ENCODE assay signal across 13 mouse cellular contexts in the genomic region with DNA sequence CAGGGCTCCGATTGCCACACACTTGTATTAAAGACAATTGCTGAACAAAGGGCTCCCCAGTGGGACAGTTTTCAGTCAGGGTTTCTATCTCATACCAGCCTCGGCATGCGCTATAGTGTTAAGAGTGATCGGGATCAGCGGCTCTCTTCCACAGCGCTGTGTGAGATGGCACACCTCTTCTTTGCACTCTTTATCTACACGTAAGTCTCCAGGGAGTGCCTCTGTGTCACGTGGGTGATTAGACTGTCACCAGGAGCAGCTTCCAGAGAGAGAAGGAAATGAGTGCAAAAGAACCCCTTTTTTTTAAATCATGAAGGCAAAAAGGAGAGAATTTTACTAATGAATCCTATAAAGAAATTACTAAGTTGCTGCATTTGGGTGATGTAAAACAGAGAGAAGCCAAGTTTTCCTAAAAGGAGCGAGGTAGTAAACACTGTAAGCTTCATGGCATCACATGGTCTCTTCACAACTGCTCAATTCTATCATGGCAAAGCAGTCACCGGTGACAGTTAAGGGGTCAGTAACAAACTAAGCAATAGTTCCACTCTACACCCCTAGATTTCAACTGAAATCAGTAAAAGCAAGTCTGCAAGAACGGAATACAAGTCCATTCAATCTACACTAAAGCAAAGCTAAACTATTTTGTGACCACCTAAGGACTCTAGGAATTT. TPM values are rescaled to one million over a fixed set of nuclear protein-coding genes. Genes with fewer than 3 reads are reported as not detected.
A peak's percentile ranks its signal among the peaks of the same experiment; 100 is the strongest.
DNase-seq lines count a peak whose midpoint lies in the region; ATAC-seq and TF ChIP-seq lines count a peak whose summit lies in the region.
"Had no signal": no experiment of that assay in that cellular context is flagged by ENCODE, and none has a peak within 500 bp of the region (broad histone marks: within the 10 kb centered on the region; RNA-seq: fewer than 3 reads in every experiment).

No protein-coding gene starts in this region.

- H3K36me3 ChIP-seq in heart, embryonic 16.5 days (ENCODE audit: control insufficient read depth, insufficient read depth) = no peaks in the 10 kb centered on the region
- no peaks in the 10 kb centered on the region for H3K36me3 ChIP-seq in liver, embryonic 16.5 days (ENCODE audit: control insufficient read depth, insufficient read depth)
- H3K36me3 ChIP-seq: forebrain, embryonic 10.5 days; hindbrain, embryonic 10.5 days had no signal

- H3K27ac ChIP-seq in heart, embryonic 16.5 days (ENCODE audit: low read length) = peak overlapping the region; percentile 23; the same call in 1 of the 2 replicates
- H3K27ac ChIP-seq in liver, embryonic 16.5 days (ENCODE audit: low read length) = peak overlapping the region; percentile 48; the same call in 1 of the 2 replicates
- H3K27ac ChIP-seq: forebrain, embryonic 10.5 days; hindbrain, embryonic 10.5 days had no signal

- no peak for ATAC-seq in heart, embryonic 16.5 days (replicated peaks; ENCODE audit: extremely low read depth, insufficient read depth, low FRiP score)
- peak; percentile 76 for ATAC-seq in erythroblast, adult 5-6 weeks (replicated peaks; ENCODE audit: low FRiP score, poor library complexity, severe bottlenecking)
- peak; percentile 98 for ATAC-seq in liver, embryonic 16.5 days (ENCODE audit: low read depth)

- TF ChIP-seq CTCF in brain, embryonic 14.5 days (IDR thresholded peaks at IDR 0.05; ENCODE audit: borderline replicate concordance, extremely low read depth, insufficient read depth, insufficient read length) = no peak

- TF ChIP-seq POLR2A in brain, embryonic 14.5 days (IDR thresholded peaks at IDR 0.05; ENCODE audit: borderline replicate concordance, extremely low read depth, insufficient read depth, insufficient read length, poor library complexity, severe bottlenecking) = no peak

- WGBS in heart, embryonic 16.5 days = 47% methylated on average over 11 of the region's 11 CpGs
- 38% methylated on average over 11 of the region's 11 CpGs for WGBS in liver, embryonic 16.5 days (ENCODE audit: insufficient replicate concordance)

- H3K4me2 ChIP-seq in heart, embryonic 16.5 days (ENCODE audit: low read depth, low read length) = peak overlapping the region; percentile 34; the same call in 1 of the 2 replicates
- peak overlapping the region; percentile 31 for H3K4me2 ChIP-seq in liver, embryonic 16.5 days (ENCODE audit: low read depth, low read length)

- H3K27me3 ChIP-seq in heart, embryonic 16.5 days (ENCODE audit: control insufficient read depth, insufficient read depth, low read length) = no peaks in the 10 kb centered on the region
- no peaks in the 10 kb centered on the region for H3K27me3 ChIP-seq in liver, embryonic 16.5 days (ENCODE audit: control insufficient read depth, insufficient read depth, low read depth, low read length)

- H3K4me1 ChIP-seq in heart, embryonic 16.5 days (ENCODE audit: control insufficient read depth, insufficient read depth, low read length) = peaks cover 29% of the 10 kb centered on the region
- peaks cover 19% of the 10 kb centered on the region for H3K4me1 ChIP-seq in liver, embryonic 16.5 days (ENCODE audit: control insufficient read depth, low read depth, low read length)

- H3K4me3 ChIP-seq in heart, embryonic 16.5 days (ENCODE audit: low read length) = no peak overlapping the region
- no peak overlapping the region for H3K4me3 ChIP-seq in liver, embryonic 16.5 days (ENCODE audit: low read depth, low read length)
- H3K4me3 ChIP-seq: forebrain, embryonic 10.5 days; hindbrain, embryonic 10.5 days had no signal

- no peak for DNase-seq in heart, adult 9 months (ENCODE audit: low spot score in 2 of 2)
- DNase-seq in brain, embryonic 14.5 days (ENCODE audit: low read depth) = peak; percentile 35
- DNase-seq in spleen, postnatal 36 days (ENCODE audit: low spot score in 2 of 2) = no peak
- DNase-seq in right cerebral cortex, postnatal 10 days (ENCODE audit: low spot score in 2 of 2) = no peak
- DNase-seq in kidney, adult 11 months = no peak
- DNase-seq: cerebellum, adult 2 months; embryo, embryonic 11 days; kidney, adult 2 months had no signal

- H3K9ac ChIP-seq in heart, embryonic 16.5 days (ENCODE audit: low read length) = no peak overlapping the region
- H3K9ac ChIP-seq in liver, embryonic 16.5 days (ENCODE audit: low read depth, low read length) = no peak overlapping the region

- no peaks in the 10 kb centered on the region for H3K9me3 ChIP-seq in heart, embryonic 16.5 days (replicated peaks; ENCODE audit: control insufficient read depth, low read length)
- no peaks in the 10 kb centered on the region for H3K9me3 ChIP-seq in liver, embryonic 16.5 days (replicated peaks; ENCODE audit: control insufficient read depth, low read length)
- H3K9me3 ChIP-seq: forebrain, embryonic 10.5 days; hindbrain, embryonic 10.5 days had no signal

RNA-seq across cellular contexts. Expression of gene Nek7, which starts 40.0 kb away (rescaled TPM):
- polyA plus RNA-seq in heart, embryonic 16.5 days (2015; fragmentation: Nextera tagmentation; extraction: Ambion mirVana) = 43.7 and 47.8 TPM in 2 replicates
- 7.2 and 8.5 TPM in 2 replicates for polyA plus RNA-seq in brain, embryonic 14.5 days (2012; rRNA removed)
- 31.1 and 31.3 TPM in 2 replicates for total RNA-seq in erythroblast, adult 5-6 weeks (2015; ENCODE audit: low replicate concordance)
- 35.2 and 47.1 TPM in 2 replicates for total RNA-seq in erythroblast, adult 5-6 weeks (2017; ENCODE audit: low replicate concordance)
- polyA plus RNA-seq in liver, embryonic 16.5 days (2015; fragmentation: Nextera tagmentation; extraction: Ambion mirVana) = 15.3 and 15.4 TPM in 2 replicates
